Mouse (Mus musculus): ENCODE measurements around the gene Tlx3. TPM values are rescaled to one million over a fixed set of nuclear protein-coding genes. Genes with fewer than 3 reads are reported as not detected.
A peak's percentile ranks its signal among the peaks of the same experiment; 100 is the strongest.

Gene Tlx3
- not detected for total RNA-seq (2021)
- long read RNA-seq, experiment 1: 0 reads
- long read RNA-seq, experiment 2: 0 reads

- intact Hi-C loops (cut with DNase I): no loop called here
- DNase-seq: peak; percentile 36 to 39
These were observed at the start of gene Tlx3 for GRCm38 (mm10) chr11:33203383-33204328. TSS of gene Tlx3 (minus strand) at chr11:33203589.

GRCm38 (mm10) chr11:33240295-33240694, 36.9 kb upstream of the Tlx3 start:
- intact Hi-C loops (cut with DNase I): no loop called here
- no peak for DNase-seq

GRCm38 (mm10) chr11:33234134-33234533, 30.7 kb upstream of the Tlx3 start:
- no peak for DNase-seq
- intact Hi-C loops (cut with DNase I): no loop called here

GRCm38 (mm10) chr11:33232056-33232455, 28.7 kb upstream of the Tlx3 start:
- no peak for DNase-seq
- intact Hi-C loops (cut with DNase I): no loop called here

GRCm38 (mm10) chr11:33228186-33228585, 24.8 kb upstream of the Tlx3 start:
- no peak for DNase-seq
- intact Hi-C loops (cut with DNase I): no loop called here

- DNase-seq: no peak
- intact Hi-C loops (cut with DNase I): no loop called here
These were observed 23.1 kb upstream of the Tlx3 start for GRCm38 (mm10) chr11:33226516-33226915.

GRCm38 (mm10) chr11:33221566-33222365, 18.4 kb upstream of the Tlx3 start:
- intact Hi-C loops (cut with DNase I): no loop called here
- DNase-seq: no peak

- intact Hi-C loops (cut with DNase I): no loop called here
- no peak for DNase-seq
These were observed 17.4 kb upstream of the Tlx3 start for GRCm38 (mm10) chr11:33220763-33221162.

- intact Hi-C loops (cut with DNase I): no loop called here
- peak in 1 of 2 experiments; percentile 32 for DNase-seq
These were observed 14.1 kb upstream of the Tlx3 start for GRCm38 (mm10) chr11:33217384-33218079.

GRCm38 (mm10) chr11:33207411-33207810, 4.0 kb upstream of the Tlx3 start:
- no peak for DNase-seq
- intact Hi-C loops (cut with DNase I): no loop called here

- intact Hi-C loops (cut with DNase I): no loop called here
- no peak for DNase-seq
These were observed 1.6 kb upstream of the Tlx3 start for GRCm38 (mm10) chr11:33204966-33205365.

- peak in 1 of 2 experiments; percentile 20 for DNase-seq
- intact Hi-C loops (cut with DNase I): no loop called here
These were observed 928 bp upstream of the Tlx3 start for GRCm38 (mm10) chr11:33204329-33204705.

GRCm38 (mm10) chr11:33202972-33203371, 417 bp downstream of the Tlx3 start:
- intact Hi-C loops (cut with DNase I): no loop called here
- DNase-seq: no peak

- DNase-seq: no peak
- intact Hi-C loops (cut with DNase I): no loop called here
These were observed 1.1 kb downstream of the Tlx3 start for GRCm38 (mm10) chr11:33202296-33202695.

- intact Hi-C loops (cut with DNase I): loop anchor here (2.0 kb wide), 1 partner anchor 35 kb away; no protein-coding TSS in a partner anchor
- DNase-seq: no peak
These were observed 1.8 kb downstream of the Tlx3 start for GRCm38 (mm10) chr11:33201626-33202010.

- intact Hi-C loops (cut with DNase I): loop anchor here (2.0 kb wide), 1 partner anchor 34 kb away; no protein-coding TSS in a partner anchor
- DNase-seq: peak; percentile 43 to 44
These were observed 2.4 kb downstream of the Tlx3 start for GRCm38 (mm10) chr11:33200764-33201625.

GRCm38 (mm10) chr11:33199906-33200763, 3.3 kb downstream of the Tlx3 start:
- DNase-seq: peak; percentile 23 to 32
- intact Hi-C loops (cut with DNase I): loop anchor here (2.0 kb wide), 1 partner anchor 33 kb away; no protein-coding TSS in a partner anchor

- DNase-seq: no peak
- intact Hi-C loops (cut with DNase I): no loop called here
These were observed 4.3 kb downstream of the Tlx3 start for GRCm38 (mm10) chr11:33199117-33199514.

Measured in heart, postnatal 14 days (tissue).